Mouse (Mus musculus) hindbrain, embryonic 16.5 days (tissue): ENCODE measurements around the gene Spata22. TPM values are rescaled to one million over a fixed set of nuclear protein-coding genes. Genes with fewer than 3 reads are reported as not detected.
"Not testable (repeated sequence)": the region's sequence is repeated elsewhere in the genome, so short reads cannot be mapped to it uniquely, and the experiment has no call there.

Source experiments
- ATAC-seq: fragments of 200-750 bp; cut with Nextera tagmentation; 2 replicates; pipeline ENCODE4 v1.8.0; 2017; ENCODE audit warnings: moderate TSS enrichment, moderate library complexity
- H3K27ac ChIP-seq: fragments of 300-500 bp; sonication (generic); 2 replicates; pipeline ENCODE4 v1.5.1; 2014; ENCODE audit warnings: low read depth, mild to moderate bottlenecking, control low read depth, low read length, moderate library complexity
- H3K27me3 ChIP-seq: fragments of 300-500 bp; sonication (generic); replicated peaks from 2 replicates; pipeline ENCODE4 v1.6.1; 2014; ENCODE audit warnings: low read length; ENCODE audit not compliant: control insufficient read depth, insufficient read depth
- H3K36me3 ChIP-seq: fragments of 300-500 bp; sonication (generic); 2 replicates; pipeline ENCODE4 v1.6.1; 2014; ENCODE audit warnings: mild to moderate bottlenecking, low read length, moderate library complexity, mixed read lengths; ENCODE audit not compliant: control insufficient read depth, insufficient read depth
- H3K4me1 ChIP-seq: fragments of 300-500 bp; sonication (generic); 2 replicates; pipeline ENCODE4 v1.6.1; 2014; ENCODE audit warnings: low read depth, low read length; ENCODE audit not compliant: control insufficient read depth, insufficient read depth
- H3K4me2 ChIP-seq: fragments of 300-500 bp; sonication (generic); 2 replicates; pipeline ENCODE4 v1.6.1; 2014; ENCODE audit warnings: mild to moderate bottlenecking, low read length, control low read depth, moderate library complexity
- H3K4me3 ChIP-seq: fragments of 300-500 bp; sonication (generic); 2 replicates; pipeline ENCODE4 v1.5.1; 2014; ENCODE audit warnings: mild to moderate bottlenecking, low read length, control low read depth, moderate library complexity
- H3K9ac ChIP-seq: fragments of 300-500 bp; sonication (generic); 2 replicates; pipeline ENCODE4 v1.6.1; 2014; ENCODE audit warnings: low read depth, mild to moderate bottlenecking, control low read depth, low read length, moderate library complexity
- H3K9me3 ChIP-seq: fragments of 300-500 bp; sonication (generic); 2 replicates; pipeline ENCODE4 v1.6.1; 2014; ENCODE audit warnings: mild to moderate bottlenecking, low read length, moderate library complexity; ENCODE audit not compliant: control insufficient read depth
- WGBS: fragments of 180-500 bp; shearing (Covaris S2); extraction: QIAGEN DNeasy Blood & Tissue Kit; methylation state at CpG from one replicate; pipeline ENCODE4 v1.1.7; 2014; 5-methylcytosine and 5-hydroxymethylcytosine counted together
- polyA plus RNA-seq: library from polyadenylated mRNA; unstranded; fragments of >200 nt; fragmentation: Nextera tagmentation; extraction: Ambion mirVana; gene quantifications from 2 replicates; pipeline ENCODE4 v1.2.1, GENCODE M21; 2015

Spata22 gene
- polyA plus RNA-seq, 1 experiment from 2014 or later, result 0.20 TPM

- H3K4me2 ChIP-seq, H3K4me3 ChIP-seq, ATAC-seq, H3K9ac ChIP-seq, H3K36me3 ChIP-seq, H3K9me3 ChIP-seq, H3K4me1 ChIP-seq, H3K27ac ChIP-seq, H3K27me3 ChIP-seq: not testable (repeated sequence)
- WGBS, result 93% methylated on average over 13 of the region's 13 CpGs
Observed at GRCm38 (mm10) chr11:73321064-73321463, 8.5 kb upstream of the Spata22 start.

DNA sequence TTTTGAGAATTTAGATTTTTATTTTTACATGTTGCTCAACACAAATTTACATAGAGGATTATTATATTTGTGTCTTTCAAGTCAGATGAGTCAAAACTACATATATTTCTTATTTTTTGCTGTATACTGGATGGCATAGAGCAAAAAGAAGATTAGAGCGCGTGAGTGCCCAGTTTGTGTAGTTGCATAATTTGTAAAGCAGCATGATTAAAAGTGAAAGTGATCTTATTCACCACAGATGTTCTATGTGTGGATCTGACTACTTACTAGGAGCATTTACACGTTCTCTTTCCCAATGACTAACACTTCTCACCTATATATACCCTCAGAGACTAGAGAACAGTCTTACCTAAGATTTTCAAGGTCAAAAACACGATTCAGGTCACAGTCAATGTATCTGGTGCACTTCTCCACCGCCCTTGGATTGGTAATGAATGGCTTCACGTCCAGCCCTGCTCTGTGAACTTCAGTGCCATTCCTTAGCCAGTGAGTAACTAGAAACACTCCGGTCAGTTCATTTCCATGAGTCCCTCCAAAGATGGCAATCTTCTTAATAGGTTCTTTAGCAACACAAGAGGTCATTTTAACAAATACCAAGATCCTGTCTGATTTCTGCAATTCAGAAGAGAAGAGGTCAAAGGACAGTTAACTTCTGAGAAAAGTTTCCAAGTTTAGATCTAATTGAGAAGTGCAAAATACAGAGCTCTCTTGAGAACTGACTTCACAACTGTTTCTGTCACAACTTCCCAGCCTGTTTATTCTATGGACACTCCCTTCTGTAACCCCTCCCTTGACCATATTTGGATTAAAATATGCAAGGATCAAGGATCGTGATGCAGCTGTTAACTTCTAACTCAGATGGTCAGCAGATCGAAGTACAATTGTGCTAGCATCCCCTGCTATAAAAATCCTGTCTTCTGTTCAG lies 5.4 kb upstream of the Spata22 start:
- H3K9ac ChIP-seq, result no peak overlapping the region
- H3K4me3 ChIP-seq, result no peak overlapping the region
- no peaks in the 10 kb centered on the region for H3K27me3 ChIP-seq
- 70% methylated on average over 9 of the region's 9 CpGs for WGBS
- no peaks in the 10 kb centered on the region for H3K36me3 ChIP-seq
- H3K27ac ChIP-seq, result no peak overlapping the region
- H3K9me3 ChIP-seq, result no peaks in the 10 kb centered on the region
- H3K4me2 ChIP-seq, result no peak overlapping the region
- no peaks in the 10 kb centered on the region for H3K4me1 ChIP-seq
- no peak for ATAC-seq

DNA sequence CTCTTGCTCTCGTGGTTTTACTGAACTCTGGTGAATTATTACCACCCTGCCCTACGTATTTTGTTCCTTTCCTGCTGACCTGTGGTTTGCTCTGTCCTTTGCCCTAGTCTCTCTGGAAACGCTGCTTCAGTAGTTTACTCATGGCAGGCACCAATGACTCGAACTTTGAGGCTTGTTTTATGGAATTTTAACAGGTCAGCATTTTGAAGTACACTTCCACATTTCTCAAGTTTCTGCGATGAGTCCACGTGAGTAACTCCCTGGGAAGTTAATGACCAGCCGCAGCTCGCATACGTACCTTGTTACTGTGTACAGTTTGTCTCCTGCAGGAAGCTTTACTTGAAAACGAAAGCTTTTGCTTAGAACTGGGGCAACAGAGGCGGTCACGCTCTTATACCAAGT lies 3.1 kb upstream of the Spata22 start:
- no peak for ATAC-seq
- Histone ChIP-seq H3K36me3 (no peaks in the 10 kb centered on the region), H3K4me2 (no peak overlapping the region), H3K27me3 (no peaks in the 10 kb centered on the region), H3K27ac (no peak overlapping the region), H3K4me1 (no peaks in the 10 kb centered on the region), H3K9ac (no peak overlapping the region), H3K9me3 (peaks cover 4% of the 10 kb centered on the region; the same call in 1 of the 2 replicates), H3K4me3 (no peak overlapping the region)
- WGBS, result 59% methylated on average over 12 of the region's 12 CpGs

DNA sequence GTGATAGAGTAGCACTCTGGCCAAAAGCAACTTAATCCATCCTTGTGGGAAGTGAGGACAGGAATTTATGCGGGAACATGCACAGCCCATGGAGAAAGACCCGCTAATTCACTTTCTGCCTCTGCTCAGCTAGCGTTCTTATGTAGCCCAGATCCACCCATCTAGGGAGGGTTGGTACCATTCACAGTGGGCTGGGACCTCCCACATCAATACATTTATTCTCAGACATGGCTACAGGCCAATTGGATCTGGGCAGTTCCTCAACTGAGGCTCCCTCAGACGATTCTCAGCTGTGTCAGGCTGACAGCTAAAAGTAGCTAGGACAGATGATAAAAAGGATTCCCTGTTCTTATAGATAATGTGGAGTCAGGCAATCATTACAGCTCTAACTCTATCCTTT lies 2.2 kb upstream of the Spata22 start:
- Histone ChIP-seq H3K27me3 (no peaks in the 10 kb centered on the region), H3K4me2 (no peak overlapping the region), H3K36me3 (no peaks in the 10 kb centered on the region), H3K4me3 (no peak overlapping the region), H3K9ac (no peak overlapping the region), H3K9me3 (peaks cover 4% of the 10 kb centered on the region; the same call in 1 of the 2 replicates), H3K4me1 (no peaks in the 10 kb centered on the region), H3K27ac (no peak overlapping the region)
- 57% methylated on average over 4 of the region's 4 CpGs for WGBS
- ATAC-seq, result peak; percentile 9; the same call in 1 of the 2 replicates

DNA sequence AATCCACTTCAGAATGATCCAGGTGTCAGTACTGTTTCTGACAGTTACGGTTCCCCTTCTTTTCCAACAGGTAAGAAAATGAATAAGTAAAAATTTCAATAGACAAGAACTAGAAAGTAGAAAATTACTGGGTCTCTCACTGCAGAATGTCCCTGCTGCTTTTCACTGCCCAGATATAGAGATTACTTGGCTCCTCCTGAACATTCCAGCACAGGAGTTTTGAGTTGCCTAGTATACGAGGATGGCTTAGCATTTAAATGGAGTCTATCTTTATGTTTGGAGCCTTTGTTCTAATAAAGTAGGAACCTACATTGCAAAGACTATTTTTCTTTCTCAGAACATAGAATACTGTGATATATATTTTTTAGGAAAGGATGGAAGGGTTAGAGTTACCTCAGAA lies 3.8 kb downstream of the Spata22 start:
- 64% methylated on average over 2 of the region's 2 CpGs for WGBS
- Histone ChIP-seq H3K36me3 (no peaks in the 10 kb centered on the region), H3K27me3 (no peaks in the 10 kb centered on the region), H3K4me3 (no peak overlapping the region), H3K27ac (no peak overlapping the region), H3K9ac (no peak overlapping the region), H3K9me3 (peaks cover 4% of the 10 kb centered on the region; the same call in 1 of the 2 replicates), H3K4me1 (no peaks in the 10 kb centered on the region), H3K4me2 (no peak overlapping the region)
- 0 out of 2 replicates have a peak, but pooled peaks have one; percentile 67 for ATAC-seq

DNA sequence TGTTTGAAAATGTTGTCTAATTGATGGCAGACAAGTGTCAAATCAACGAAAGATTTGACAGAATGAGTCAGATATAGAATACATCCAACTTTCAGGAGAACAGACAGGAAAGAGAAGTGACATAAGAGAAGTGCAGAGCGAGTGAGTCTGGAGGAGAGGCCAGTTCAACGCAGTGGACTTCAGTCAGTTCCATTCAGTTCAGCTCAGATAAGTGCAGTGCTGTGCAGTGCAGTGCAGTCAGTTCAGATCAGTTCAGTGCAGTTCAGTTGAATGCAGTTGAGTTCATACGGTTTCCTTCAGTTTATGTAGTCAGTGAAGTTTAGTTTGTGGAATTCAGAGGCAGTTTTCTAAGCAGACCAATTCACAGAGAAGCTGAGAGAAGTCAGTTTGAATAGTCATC lies 7.4 kb downstream of the Spata22 start:
- 87% methylated on average over 4 of the region's 4 CpGs for WGBS
- H3K4me3 ChIP-seq, result no peak overlapping the region
- no peak for ATAC-seq
- H3K27ac ChIP-seq, result no peak overlapping the region
- H3K9ac ChIP-seq, result no peak overlapping the region
- H3K9me3 ChIP-seq, result no peaks in the 10 kb centered on the region
- H3K4me1 ChIP-seq, result no peaks in the 10 kb centered on the region
- no peaks in the 10 kb centered on the region for H3K27me3 ChIP-seq
- no peaks in the 10 kb centered on the region for H3K36me3 ChIP-seq
- no peak overlapping the region for H3K4me2 ChIP-seq

DNA sequence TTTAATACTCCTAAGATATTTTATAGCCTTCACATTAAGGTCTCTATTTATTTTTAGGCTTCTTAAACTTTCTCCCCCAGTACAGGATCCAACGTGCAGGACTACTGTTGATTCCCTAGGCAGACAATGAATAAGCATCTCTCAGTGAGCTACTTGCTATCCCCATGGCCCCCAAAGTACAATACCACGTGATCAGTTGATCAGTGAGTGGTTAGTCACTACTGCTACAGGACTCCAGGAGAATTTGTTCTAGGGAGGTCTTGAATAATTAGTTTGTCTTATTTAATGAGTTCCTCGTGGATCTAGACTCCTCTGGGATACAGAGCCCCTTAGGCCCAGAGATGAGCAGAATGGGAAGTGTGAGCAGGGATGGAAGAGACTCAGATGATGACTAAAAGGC lies 20.9 kb downstream of the Spata22 start, which contains the start of gene Olfr20:
TSS of gene Olfr20 (plus strand) at position 301 of the 400 bp plus-strand sequence.
- 45% methylated on average over 3 of the region's 3 CpGs for WGBS

DNA sequence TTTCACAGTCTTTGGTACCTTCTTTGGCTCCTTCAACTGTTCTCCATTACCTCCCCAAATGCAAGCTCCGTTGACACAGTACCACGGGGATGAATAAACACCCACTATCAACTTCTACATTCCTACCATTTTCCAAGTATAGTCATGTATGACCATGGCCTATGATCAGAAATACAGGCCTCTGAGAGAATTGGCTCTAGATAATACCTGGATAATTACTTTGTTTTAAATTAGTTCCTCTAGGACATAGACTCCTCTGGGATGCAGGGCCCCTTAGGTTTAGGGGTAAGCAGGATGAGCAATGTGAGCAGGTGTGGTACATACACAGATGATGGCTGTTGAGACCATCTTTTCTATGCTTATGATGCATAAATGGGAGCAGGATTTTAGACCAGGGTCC lies 41.4 kb downstream of the Spata22 start, which contains the start of gene Olfr376:
TSS of gene Olfr376 (plus strand) at position 301 of the 400 bp plus-strand sequence.
- 76% methylated on average over 2 of the region's 2 CpGs for WGBS
- Histone ChIP-seq H3K9me3 (no peaks in the 10 kb centered on the region; the same call in 1 of the 2 replicates), H3K4me2 (no peak within 1 kb of the TSS), H3K27ac (no peak within 1 kb of the TSS), H3K4me1 (no peaks in the 10 kb centered on the region), H3K4me3 (no peak within 1 kb of the TSS), H3K9ac (no peak within 1 kb of the TSS), H3K36me3 (no peaks in the 10 kb centered on the region), H3K27me3 (no peaks in the 10 kb centered on the region)
- no peak for ATAC-seq

More for the DNA sequence above, 20.9 kb downstream of the Spata22 start, which contains the start of gene Olfr20:
- Histone ChIP-seq H3K4me2 (no peak within 1 kb of the TSS), H3K27me3 (no peaks in the 10 kb centered on the region), H3K27ac (no peak within 1 kb of the TSS), H3K36me3 (no peaks in the 10 kb centered on the region), H3K9me3 (no peaks in the 10 kb centered on the region), H3K4me3 (no peak within 1 kb of the TSS), H3K9ac (no peak within 1 kb of the TSS), H3K4me1 (no peaks in the 10 kb centered on the region)
- no peak for ATAC-seq

DNA sequence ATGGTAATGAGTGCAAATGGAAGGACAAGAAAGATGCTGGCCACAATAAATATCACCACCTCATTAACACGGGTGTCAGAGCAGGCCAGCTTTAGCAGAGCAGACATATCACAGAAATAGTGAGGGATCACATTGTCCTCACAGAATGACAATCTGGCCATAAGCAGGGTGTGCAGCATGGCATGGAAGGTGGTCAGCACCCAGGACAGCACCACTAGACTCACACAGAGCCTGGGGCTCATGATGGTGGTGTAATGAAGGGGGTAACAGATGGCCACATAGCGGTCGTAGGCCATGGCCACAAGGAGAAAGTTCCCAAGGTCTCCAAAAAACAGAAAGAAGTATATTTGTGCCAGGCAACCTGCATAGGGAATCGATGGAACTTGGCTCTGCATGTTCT lies 65.8 kb downstream of the Spata22 start:
- Histone ChIP-seq H3K27ac (no peak overlapping the region), H3K4me2 (no peak overlapping the region), H3K27me3 (no peaks in the 10 kb centered on the region), H3K9ac (no peak overlapping the region), H3K4me1 (no peaks in the 10 kb centered on the region), H3K4me3 (no peak overlapping the region), H3K36me3 (no peaks in the 10 kb centered on the region), H3K9me3 (no peaks in the 10 kb centered on the region)
- ATAC-seq, result no peak
- 71% methylated on average over 4 of the region's 4 CpGs for WGBS
